Mouse (Mus musculus) monocyte, adult 2 months (primary cell): ENCODE measurements around the gene Cldn14.

Experiments
- DNase-seq, 2 experiments: peaks; one replicate each; pipeline ENCODE4 v3.0.0; 2022; ENCODE audit warnings: low spot score in 2 of 2, low read depth in 1 of 2

Gene Cldn14

DNA sequence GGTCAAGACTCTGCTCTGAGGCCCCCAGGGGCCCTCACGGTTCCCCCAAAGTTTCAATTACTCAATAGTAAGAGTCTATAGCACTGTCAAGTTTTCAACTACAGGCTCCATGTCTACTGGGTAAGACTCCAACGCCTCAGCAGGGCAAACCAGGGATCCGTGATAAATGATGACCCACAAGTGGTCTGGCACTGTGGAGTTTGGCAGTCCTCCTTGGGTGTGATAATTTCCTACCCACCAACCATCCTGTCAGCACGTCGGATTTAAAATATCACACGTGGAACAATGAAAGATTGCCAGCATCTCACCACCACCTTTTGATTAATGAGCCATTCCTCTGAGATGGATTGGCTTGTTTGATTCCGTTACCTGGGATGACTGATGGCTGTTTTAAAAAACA, 51.7 kb downstream of the Cldn14 start:
- DNase-seq, result no peak

DNA sequence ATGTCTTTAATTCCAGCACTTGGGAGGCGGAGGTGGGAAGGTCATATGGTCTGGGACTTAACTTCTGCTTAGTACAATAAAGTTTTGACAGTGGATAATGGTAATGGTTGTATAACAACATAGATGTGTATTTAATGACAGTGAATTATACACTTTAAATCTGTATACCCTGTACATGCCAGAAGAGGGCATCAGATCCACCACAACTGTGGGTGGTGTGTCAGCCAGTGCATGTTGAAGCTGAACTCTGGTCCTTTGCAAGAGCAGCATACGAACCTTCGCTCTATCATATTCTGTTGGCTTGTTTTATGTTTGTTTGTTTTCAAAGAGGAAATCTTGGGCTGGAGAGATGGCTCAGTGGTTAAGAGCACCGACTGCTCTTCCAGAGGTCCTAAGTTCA, 61.2 kb downstream of the Cldn14 start:
- DNase-seq, result no peak

DNA sequence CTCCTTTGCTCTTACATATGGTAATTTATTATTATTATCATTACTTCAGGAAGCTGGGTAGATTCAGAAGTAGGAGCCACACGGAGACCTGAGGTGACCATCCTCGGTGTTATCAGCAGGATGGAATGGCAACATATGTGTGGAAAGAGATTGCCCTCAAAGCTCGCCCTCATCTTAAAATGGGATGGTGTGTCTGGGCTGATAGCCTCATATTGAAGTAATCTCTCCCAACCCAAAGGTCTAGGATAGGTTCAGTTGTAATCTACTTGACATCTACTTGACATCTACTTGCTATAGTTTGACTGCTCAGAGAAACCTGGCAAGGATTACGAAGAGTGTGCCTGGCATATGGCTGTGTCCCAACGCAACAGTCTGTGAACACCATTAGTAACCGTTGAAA, 64.3 kb downstream of the Cldn14 start:
- DNase-seq, result no peak

DNA sequence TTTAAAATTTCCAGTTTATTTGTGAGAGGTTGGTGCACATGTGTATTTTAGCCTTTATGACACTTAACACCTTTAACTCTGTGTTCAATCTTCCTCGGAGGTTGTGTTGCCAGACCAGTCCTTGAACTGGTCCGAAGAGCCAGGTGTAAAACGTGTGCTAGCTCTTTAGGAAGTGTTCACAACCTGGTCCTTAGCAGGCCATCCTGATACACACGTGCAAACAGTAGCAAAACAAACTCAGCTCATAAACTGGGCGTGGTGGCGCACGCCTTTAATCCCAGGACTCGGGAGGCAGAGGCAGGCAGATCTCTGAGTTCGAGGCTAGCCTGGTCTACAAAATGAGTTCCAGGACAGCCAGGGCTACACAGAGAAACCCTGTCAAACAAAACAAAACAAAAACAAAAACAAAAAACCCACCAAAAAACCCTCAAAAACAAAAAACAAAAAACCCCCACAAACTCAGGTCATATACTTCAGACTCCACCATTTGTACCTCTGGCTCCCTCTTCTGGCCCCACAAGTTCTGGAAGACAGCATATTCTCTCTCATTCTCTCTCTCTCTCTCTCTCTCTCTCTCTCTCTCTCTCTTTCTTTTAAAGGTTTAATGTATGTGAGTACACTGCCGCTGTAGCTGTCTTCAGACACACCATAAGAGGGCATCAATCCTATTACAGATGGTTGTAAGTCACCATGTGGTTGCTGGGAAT, 65.7 kb downstream of the Cldn14 start:
- no peak for DNase-seq

DNA sequence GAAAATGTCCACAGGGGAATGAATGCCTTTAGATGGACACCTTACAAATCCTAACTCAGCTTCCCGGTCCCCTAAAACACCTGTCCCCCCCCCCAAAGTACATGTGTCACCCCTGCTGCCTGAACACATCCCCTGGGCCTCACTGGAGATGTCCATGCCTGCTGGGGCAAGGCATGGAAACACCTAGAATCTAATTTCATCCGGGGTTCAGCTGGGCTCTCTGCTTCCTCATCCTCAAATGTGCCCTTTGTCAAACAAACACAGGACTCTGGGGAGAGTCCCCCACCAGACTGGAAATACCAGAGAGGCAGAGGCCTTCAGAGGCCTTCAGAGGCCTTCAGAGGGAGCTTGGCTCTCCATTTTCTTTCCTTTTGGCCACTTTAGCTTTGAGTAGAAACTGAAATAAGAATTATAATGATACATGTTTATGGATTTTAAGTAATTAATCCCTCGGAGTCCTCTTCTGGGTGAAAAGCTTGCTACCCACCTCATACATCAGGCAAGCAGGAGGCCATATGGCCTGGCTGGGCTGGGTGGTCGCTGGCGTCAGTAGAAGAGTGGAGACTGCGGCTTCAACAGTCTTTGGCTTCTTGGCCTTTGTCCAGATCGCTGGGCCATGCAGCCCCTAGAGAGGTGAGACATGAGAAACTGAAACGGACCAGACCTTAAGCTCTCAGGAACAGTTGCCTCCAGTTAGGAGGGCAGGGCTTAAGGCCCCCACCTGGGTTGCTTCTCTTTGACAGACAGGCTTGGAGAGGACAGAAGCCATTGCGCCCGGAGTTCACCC, 66.7 kb downstream of the Cldn14 start:
- no peak for DNase-seq

DNA sequence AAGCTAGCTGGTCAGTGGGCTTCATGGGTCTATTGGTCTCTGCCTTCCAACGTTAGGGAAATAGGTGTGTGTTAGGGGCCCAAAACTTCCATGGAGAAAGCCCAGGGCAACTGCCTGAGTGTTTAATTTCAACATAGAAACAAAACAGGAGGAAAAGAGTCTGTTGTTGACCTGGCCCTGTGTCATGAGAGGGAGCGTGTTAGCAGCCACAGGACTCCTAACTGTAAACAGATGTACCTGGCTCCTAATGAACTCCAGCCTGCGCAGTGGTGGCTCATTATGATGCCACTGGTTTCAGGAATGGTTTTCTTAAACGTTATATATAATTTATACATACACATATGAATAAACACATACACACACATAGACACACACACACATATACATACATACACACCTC, 68.7 kb downstream of the Cldn14 start:
- no peak for DNase-seq

DNA sequence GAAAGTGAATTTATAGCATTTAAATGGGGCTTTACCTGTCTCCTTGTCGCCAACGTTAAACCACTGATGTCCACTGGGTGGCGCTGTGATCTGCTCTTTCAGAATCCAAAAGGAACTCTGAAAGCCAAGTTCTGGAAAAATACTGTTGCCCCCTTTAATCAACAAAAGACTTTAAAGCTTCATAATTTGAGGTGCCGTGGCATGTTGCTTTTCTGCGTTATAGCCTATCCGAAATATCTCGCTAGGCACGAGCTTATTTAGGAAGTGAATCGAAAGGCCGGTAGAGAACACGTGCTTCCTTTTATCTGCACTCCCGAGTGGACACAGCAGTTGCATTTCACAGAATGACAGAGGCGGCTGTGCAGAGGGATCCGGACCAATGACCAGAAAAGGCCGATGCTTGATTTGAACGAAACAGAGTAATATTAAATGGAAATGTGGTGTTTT, 70.2 kb downstream of the Cldn14 start:
- peak in 1 of 2 experiments; percentile 5 for DNase-seq

DNA sequence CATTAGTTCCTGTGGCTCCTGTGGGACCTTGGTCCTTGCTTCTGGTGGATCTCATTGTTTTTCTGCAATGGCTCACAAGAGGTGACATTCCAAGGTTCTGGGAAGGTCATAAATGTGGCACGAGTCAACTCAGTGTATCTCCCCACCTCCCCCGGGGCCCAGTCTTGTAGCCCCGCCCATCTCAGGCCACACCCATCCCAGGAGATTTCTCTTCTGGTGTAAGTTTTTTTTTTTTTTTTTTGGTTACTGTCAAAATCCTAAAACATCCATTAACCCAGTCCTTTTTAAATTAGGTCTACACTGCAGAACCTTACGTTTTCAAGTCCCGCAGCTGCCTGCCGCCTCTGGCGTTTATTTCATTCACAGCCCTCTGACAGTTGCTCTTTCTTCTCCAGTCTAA, 73.6 kb downstream of the Cldn14 start:
- DNase-seq, result no peak

DNA sequence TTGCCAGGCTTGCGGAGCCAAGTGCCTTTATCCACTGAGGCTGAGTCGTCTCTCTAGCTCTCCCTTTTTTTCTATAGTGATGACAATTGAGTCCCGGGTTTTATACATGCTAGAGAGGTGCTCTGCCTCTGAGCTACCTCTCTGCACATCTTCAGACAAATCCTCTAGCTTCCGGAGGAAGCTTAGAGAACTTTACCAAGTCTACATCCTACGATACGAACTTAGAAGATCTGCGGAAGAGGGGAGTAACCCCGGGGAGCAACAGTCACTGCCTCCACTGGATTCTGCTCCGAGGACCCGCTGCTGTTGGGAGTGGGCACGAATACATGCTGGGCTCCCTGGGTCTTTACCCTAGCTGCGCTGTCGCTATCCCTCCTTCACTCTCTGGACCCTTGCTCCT, 74.0 kb downstream of the Cldn14 start:
- DNase-seq, result no peak

DNA sequence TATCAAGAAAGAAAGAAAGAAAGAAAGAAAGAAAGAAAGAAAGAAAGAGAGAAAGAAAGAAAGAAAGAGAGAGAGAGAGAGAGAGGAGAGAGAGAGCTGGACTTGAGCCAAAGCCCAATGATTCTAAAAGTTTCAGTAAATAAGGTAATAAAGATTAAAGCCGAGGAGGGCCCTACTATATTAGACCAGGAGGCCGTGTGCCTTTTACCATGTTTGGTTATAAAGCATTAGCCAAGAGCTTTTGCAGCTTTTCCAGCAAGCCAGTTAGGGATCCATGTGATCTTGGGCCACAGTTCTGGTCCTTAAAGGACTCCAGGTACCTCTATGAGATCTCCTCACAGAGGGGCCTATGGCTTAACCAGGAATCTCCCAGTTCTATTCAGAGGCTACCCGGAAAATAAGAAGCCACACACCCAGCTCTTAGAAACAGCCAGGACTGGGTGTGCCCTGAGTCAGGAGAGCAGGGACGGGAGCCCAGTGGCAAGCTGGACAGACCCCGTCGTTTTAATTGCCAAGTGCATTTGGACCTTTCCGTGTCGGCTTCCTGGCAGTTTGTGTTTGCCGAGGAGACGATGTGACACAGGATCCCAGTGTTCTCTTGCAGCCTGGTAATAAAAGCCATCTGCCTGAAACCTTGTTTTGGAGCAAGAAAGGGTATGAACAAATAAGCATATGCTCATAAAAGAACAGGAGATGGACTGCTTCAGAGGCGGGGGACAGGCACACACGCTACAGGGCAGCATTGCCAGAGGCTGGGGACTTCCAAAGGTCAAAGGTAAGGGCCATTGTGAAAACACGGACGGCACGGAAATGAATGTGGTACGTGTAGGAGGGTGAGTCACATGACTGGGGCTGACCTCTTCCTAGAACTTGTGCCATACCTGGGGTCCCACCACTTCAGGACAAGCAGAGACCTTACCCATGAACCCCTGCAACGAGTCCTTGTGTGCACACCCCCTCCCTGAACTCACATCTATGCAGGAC, 76.2 kb downstream of the Cldn14 start:
- DNase-seq, result no peak

DNA sequence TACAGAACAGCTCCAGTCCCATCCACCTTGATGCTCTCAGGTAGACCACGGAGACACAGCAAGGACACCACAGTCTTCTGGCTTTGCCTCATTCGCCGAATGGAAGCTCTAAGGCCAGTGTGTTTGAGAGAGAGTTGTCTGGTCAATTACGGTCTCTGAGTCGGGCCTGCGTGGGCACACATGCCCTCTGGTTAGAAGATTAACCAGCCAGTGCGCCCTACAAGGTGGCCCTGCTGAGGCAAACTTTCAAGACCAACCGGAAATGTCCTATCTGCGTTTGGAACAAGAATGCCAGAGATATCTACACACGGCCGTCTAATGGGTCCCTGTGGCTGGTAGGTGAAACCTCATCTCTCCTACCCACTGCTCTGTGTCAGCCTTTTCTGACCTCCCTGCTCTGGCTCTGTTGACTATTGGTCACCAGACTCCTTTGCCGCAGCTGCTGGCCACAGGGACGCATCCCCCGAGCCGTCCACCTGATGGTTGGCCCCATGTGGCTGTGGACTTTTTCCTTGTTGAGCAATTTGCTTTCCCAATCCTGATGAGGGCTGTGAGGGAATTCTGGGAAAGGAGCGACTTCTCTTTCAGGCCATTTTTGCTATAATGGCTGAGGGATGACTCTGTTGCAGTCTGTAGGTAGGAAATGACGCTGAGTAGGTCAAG, 79.1 kb downstream of the Cldn14 start:
- DNase-seq, result no peak

DNA sequence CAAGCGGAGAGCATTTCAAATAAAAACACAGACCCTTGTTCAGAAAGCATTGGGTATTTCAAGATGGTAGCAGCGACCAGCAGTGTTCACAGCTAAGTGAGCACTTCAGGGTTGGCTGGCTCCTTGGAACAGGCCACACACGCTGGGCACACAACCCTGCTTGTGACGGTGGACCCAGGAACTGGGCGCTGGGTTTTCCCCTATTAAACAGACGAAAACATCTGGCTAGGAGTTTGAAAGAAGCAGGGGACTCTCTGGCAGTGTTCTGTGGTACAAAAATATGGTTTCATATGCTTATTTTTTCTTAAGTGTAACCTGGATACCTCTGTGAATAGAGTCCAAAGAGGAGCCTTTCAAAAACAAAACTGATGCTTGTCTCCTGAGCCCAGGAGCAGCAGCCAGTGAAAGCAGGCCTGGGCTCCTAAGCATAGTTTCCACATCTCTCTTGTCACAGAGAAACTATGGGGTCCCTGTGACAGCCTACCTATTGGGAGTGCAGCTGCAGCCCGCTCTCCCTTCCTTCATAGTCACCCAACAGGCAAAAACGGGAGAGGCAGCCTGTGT, 82.9 kb downstream of the Cldn14 start:
- DNase-seq, result no peak

DNA sequence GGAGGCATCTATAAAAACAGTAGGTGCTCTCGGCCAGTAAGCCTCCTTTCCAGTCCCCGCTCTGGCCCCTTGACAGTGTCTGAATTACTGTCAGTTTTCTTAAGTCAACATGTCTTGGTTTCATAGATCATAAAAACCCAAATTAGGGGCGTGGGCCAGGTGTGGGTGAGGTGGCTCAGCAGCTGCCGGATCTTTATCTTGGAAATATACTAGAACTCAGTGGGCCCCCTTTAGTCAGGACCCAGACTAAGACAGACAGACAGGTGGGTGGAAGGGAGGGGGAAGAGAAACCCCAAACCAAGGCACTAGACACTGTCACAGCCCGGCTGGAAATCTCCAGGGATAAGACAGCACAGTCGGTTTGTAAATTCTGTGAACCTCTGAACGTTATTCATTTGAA, 84.8 kb downstream of the Cldn14 start:
- no peak for DNase-seq

DNA sequence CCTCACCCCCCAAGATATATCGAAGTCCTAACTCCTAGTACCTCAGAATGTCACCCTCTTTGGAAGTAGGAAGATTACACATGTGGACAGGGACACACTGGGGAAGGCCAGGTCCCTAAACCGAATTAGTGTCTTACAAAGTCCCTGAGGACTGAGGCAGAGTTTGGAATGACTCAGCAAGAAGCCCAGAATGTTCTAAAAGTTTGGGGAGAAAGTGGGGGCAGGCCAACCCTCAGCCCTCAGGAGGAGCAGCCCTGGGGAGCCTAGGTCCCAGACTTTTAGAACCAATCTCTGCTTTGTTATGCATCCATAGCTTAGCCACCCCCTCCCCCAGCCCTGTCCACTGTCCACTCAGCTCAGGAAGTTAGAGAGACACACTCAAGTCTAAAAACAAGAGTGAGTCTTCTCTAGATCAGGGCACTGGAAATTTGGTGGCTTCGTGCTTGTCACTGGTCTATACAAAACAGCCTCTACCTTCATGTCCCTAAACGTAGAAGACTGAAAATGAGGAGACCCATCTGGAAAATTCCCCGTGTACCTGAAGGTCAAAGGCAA, 85.7 kb downstream of the Cldn14 start:
- no peak for DNase-seq

DNA sequence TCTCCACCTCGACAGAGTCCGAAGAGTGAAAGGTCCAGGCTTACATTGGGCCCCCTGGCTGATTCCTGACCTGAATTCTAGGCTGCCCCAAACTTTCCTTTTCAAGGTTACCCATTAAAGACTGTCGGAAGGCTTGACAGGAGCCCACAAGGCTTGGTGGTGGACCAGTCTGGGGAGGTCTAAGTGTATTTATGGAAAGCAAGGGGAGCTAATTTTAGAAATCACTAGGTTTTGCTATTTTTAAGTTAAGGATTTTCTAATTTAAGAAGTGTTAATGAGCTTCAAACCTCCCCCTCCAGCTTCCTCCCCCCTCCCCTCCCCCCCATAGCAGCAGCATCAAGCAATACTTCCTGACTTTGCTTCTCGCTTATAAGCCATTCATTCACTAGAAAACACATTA, 88.0 kb downstream of the Cldn14 start:
- no peak for DNase-seq

DNA sequence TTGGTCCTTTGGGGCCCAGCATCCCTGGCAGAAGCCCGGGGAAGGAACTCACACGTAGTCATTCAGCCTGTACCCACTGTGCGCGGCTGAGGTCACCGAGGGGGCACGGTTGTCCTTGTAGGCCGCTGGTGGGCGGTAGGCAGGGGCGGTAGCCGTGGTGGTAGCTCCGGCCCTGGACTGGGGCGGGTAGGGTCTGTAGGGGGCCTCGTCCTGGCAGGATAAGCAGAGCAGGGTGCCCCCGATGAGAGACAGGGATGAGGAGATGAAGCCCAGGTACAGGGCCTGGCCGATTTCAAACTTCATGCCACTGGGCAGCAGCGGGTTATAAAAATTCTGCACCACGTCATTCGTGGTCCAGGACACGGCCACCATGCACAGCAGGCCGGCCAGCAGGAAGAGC, 89.4 kb downstream of the Cldn14 start:
- no peak for DNase-seq

DNA sequence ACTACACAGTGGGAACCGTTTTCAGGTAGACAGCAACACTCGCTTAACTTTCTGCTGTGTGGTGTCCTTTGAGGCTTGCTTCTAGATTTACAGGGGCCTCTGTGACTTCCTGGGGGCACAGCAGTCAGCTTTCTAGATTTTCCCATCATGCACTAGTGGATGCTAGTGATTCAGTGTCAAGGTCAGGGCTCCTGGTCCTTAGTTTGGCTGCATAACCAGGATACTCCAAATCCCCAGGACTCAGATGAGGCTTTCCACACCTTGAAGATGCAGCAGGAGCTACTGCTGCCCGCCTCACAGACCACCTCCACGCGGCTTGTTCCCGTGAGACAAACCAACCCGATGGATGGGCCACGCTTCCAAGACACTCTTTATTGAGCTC, 90.0 kb downstream of the Cldn14 start:
- DNase-seq, result no peak

DNA sequence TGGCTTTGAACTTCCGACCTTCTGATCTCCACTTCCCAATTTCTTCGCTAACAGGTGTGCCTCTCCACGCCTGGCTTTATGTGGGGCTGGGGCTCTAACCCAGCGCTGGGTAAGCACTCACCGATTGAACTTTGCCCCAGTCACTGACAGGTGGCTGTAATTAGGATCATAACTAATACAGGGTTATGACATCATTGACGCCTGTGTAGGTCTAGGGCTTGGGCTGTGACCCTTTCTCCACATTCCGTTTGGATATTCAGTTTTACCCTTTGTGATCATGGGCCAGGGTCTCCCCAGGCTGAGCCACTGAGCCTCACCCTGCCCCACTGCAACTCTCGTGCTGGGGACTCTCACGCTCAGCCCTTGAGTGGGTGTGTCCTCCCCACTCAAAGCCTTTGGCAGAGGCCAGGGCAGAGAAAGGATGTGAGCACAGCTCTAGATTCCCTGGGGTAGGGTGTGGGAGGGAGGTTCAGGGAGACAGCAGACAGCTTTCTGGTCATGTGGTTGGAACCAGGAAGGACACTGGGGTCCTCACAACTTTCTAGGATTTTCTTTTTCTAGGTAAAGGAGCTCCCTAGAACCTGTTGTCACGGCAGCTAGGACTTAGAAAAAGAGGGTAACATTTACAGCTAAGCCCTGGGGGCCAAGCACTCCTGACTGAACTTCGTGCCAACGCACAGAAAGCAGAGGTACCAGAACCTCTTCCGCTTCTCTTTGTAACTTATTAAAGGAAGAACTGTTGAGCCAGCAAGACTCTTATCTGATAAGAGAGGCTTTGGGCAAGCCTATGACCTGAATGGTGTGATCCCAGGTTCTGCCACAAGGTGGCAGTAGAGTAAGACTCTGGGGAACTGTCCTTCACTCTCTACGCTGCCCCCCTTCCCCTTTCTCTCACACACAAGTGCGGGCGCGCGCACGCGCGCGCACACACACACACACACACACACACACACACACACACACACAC, 90.6 kb downstream of the Cldn14 start:
- peak; percentile 45 to 69 for DNase-seq

DNA sequence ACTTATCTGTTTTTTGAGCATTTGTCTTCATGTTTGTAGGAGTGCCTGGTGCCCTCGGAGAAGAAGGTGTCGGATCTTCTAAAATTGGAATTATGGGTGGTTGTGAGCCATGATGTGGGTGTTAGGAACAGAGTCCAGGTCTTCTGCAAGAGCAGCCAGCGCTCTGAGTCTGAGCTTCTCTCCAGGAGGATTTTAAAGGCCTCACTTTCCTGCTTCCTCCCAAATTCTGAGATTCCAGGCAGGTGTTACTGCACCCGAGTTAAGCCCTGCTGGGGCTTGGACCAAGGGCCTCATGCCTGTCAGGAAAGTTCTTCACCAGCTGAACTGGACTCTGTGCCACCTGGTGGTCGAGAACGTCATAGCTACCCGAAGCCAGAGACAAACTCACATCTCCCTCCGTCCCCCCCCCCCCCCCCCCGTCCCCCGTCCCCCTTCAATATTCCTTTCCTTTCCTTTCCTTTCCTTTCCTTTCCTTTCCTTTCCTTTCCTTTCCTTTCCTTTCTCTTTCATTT, 93.2 kb downstream of the Cldn14 start:
- peak in 1 of 2 experiments; percentile 22 for DNase-seq
